Mouse (Mus musculus): ENCODE measurements around the gene Saxo2.

- TF ChIP-seq POLR2A (IDR thresholded peaks at IDR 0.05; ENCODE audit: borderline replicate concordance, extremely low read depth, low read depth, low read length), result no peak
- no peak for TF ChIP-seq CTCF (IDR thresholded peaks at IDR 0.05; ENCODE audit: insufficient read depth, low read length)
These were observed 46.3 kb downstream of the Saxo2 start for GRCm38 (mm10) chr7:82602008-82602407.

Measured in lung, adult 2 months (tissue).